Mouse (Mus musculus) mesoderm, embryonic 11.5 days (tissue): ENCODE data around the gene Clec4d.

Source experiments
- DNase-seq: peaks from one replicate; pipeline ENCODE4 v3.0.0-alpha.2; 2012; ENCODE audit warnings: low read depth, low spot score

Clec4d gene

GRCm38 (mm10) chr6:123308033-123308432 lies 46.1 kb downstream of the Clec4d start, which contains the start of gene Vmn2r19:
TSS of gene Vmn2r19 (plus strand) at chr6:123308333.
- no peak for DNase-seq
